Mouse (Mus musculus): ENCODE results near the gene Lpin2. TPM values are rescaled to one million over a fixed set of nuclear protein-coding genes. Genes with fewer than 3 reads are reported as not detected.

Gene Lpin2
- total and polyA plus RNA-seq, 3 experiments = 22.4 to 32.1 TPM; not detected in 1

DNA sequence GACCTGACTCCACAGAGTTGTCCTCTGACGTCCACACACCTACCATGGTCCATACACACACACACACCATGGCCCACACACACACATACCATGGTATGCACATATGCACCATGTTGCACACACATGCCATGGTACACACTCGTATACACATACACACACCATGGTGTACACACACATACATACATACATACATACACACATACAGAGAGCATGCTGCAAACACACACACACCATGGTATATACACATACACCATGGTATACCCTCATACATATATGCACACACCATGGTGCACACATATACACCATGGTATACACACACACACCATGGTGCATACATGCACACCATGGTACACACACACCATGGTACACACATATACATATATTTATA lies 45.0 kb upstream of the Lpin2 start:
- H3K27ac ChIP-seq (ENCODE audit: control insufficient read depth, low read depth, low read length) = no peak overlapping the region
- TF ChIP-seq TCF12 (IDR thresholded peaks at IDR 0.05; ENCODE audit: low read depth, low read length) (no peak), GATA1 (IDR thresholded peaks at IDR 0.05; ENCODE audit: low read depth, low read length) (no peak), USF2 (IDR thresholded peaks at IDR 0.05; ENCODE audit: borderline replicate concordance in 1 of 2, insufficient read depth in 1 of 2, low read depth in 1 of 2, low read length in 2 of 2) (no peak), MAZ (IDR thresholded peaks at IDR 0.05; ENCODE audit: low read depth, low read length) (no peak)
- no peaks in the 10 kb centered on the region for H3K27me3 ChIP-seq (ENCODE audit: control insufficient read depth in 1 of 2, insufficient read depth in 2 of 2, low read length in 2 of 2)
- H3K36me3 ChIP-seq (ENCODE audit: control insufficient read depth in 1 of 2, insufficient read depth in 2 of 2, low read length in 2 of 2) = peaks cover 0 to 3% of the 10 kb centered on the region in 2 experiments; a peak in 2 of 4 replicates
- H3K9me3 ChIP-seq (replicated peaks; ENCODE audit: insufficient read depth, low read length) = no peaks in the 10 kb centered on the region
- no peak overlapping the region for H3K9ac ChIP-seq (ENCODE audit: control insufficient read depth, low read depth, low read length, poor library complexity, severe bottlenecking)
- H3K4me1 ChIP-seq (ENCODE audit: control insufficient read depth in 1 of 2, insufficient read depth in 2 of 2, low read length in 2 of 2) = peaks cover 0 to 5% of the 10 kb centered on the region in 2 experiments; a peak in 1 of 4 replicates
- H3K79me2 ChIP-seq (ENCODE audit: control insufficient read depth, insufficient read depth, low read length, poor library complexity) = no peaks in the 10 kb centered on the region
- no peak overlapping the region for H3K4me3 ChIP-seq (ENCODE audit: control insufficient read depth in 1 of 2, insufficient read depth in 1 of 2, low read depth in 2 of 2, low read length in 2 of 2)
- DNase-seq (ENCODE audit: low read depth, low spot score) = no peak

DNA sequence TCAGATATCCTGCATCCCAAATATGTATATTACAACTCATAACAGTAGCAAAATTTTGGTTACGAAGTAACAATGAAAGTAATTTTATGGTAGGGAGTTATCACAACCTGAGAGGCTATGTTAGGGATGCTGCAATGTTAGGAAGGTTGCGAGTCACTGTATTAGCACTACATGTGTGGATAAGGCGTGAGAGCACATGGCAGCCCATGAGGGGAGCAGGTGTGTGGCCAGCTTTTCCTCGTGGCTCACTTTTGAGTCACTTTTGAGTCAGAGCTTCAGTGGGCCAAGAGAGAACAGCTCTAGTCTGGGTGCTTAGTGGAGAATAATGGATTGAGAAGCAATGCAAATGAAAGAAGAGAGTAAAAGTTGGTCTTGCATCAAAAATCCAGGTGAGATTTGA lies 40.3 kb upstream of the Lpin2 start:
- Histone ChIP-seq H3K4me3 (ENCODE audit: control insufficient read depth in 1 of 2, insufficient read depth in 1 of 2, low read depth in 2 of 2, low read length in 2 of 2) (no peak overlapping the region), H3K27ac (ENCODE audit: control insufficient read depth, low read depth, low read length) (no peak overlapping the region), H3K79me2 (ENCODE audit: control insufficient read depth, insufficient read depth, low read length, poor library complexity) (no peaks in the 10 kb centered on the region), H3K27me3 (ENCODE audit: control insufficient read depth in 1 of 2, insufficient read depth in 2 of 2, low read length in 2 of 2) (no peaks in the 10 kb centered on the region), H3K4me1 (ENCODE audit: control insufficient read depth in 1 of 2, insufficient read depth in 2 of 2, low read length in 2 of 2) (peaks cover 6 to 13% of the 10 kb centered on the region in 2 experiments), H3K9me3 (replicated peaks; ENCODE audit: insufficient read depth, low read length) (no peaks in the 10 kb centered on the region), H3K9ac (ENCODE audit: control insufficient read depth, low read depth, low read length, poor library complexity, severe bottlenecking) (no peak overlapping the region), H3K36me3 (ENCODE audit: control insufficient read depth in 1 of 2, insufficient read depth in 2 of 2, low read length in 2 of 2) (peaks cover 0 to 9% of the 10 kb centered on the region in 2 experiments; a peak in 2 of 4 replicates)
- no peak for DNase-seq (ENCODE audit: low read depth, low spot score)
- TF ChIP-seq MXI1 (IDR thresholded peaks at IDR 0.05; ENCODE audit: low read depth, low read length) (no peak), SMC3 (IDR thresholded peaks at IDR 0.05; ENCODE audit: low read depth, low read length) (no peak), GABPA (IDR thresholded peaks at IDR 0.05; ENCODE audit: low read depth, low read length) (no peak), MEF2A (IDR thresholded peaks at IDR 0.05; ENCODE audit: extremely low read depth, insufficient replicate concordance, low read depth, low read length, poor library complexity, severe bottlenecking) (no peak), CHD2 (IDR thresholded peaks at IDR 0.05; ENCODE audit: low read length) (no peak), ELF1 (IDR thresholded peaks at IDR 0.05; ENCODE audit: low read depth, low read length) (no peak), BHLHE40 (IDR thresholded peaks at IDR 0.05; ENCODE audit: borderline replicate concordance, low read depth, low read length) (no peak), POLR2AphosphoS2 (IDR thresholded peaks at IDR 0.05; ENCODE audit: low read length) (no peak), HCFC1 (IDR thresholded peaks at IDR 0.05; ENCODE audit: low read depth, low read length) (no peak), ZNF384 (IDR thresholded peaks at IDR 0.05; ENCODE audit: low read depth, low read length) (no peak), TCF12 (IDR thresholded peaks at IDR 0.05; ENCODE audit: low read depth, low read length) (no peak), RAD21 (IDR thresholded peaks at IDR 0.05; ENCODE audit: low read depth, low read length) (no peak), MAFK (IDR thresholded peaks at IDR 0.05; ENCODE audit: borderline replicate concordance, low read depth, low read length) (no peak), USF2 (IDR thresholded peaks at IDR 0.05; ENCODE audit: borderline replicate concordance in 1 of 2, insufficient read depth in 1 of 2, low read depth in 1 of 2, low read length in 2 of 2) (no peak), TBP (IDR thresholded peaks at IDR 0.05; ENCODE audit: low read depth, low read length) (no peak), GATA1 (IDR thresholded peaks at IDR 0.05; ENCODE audit: low read depth, low read length) (no peak), ZC3H11A (IDR thresholded peaks at IDR 0.05; ENCODE audit: low read depth, low read length) (no peak), ZKSCAN1 (IDR thresholded peaks at IDR 0.05; ENCODE audit: low read depth, low read length) (no peak), TAL1 (IDR thresholded peaks at IDR 0.05; ENCODE audit: low read length) (no peak)
